Mouse (Mus musculus): ENCODE measurements around the gene Gabarapl1.

Gabarapl1 gene

DNA sequence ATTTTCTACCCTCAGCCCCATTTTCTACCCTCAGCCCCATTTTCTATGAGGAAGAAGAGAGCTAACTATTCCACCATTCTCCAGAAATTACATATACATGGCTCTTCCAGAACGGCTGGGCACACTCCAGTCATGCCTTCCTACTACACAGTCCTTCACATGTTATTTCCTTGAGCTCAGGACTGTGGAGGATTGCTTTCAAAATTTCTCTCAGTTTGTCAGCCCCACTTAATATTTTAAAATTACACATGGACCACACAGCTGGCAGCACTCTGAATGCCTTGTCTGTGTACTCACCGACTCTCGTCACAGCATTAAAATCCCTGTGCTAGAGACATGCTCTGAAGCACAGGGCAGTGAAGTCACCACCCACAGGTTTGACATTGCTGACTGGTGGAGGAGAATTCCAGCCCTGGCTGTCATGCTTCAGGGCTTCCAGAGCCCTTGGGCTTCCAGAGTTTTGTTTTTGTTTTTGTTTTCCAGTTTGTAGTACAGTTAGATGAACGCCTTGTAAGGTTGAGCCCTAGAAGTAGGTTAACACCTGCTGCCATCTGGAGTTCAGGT, 1.7 kb downstream of the Gabarapl1 start:
- DNase-seq (ENCODE audit: extremely low spot score, low read depth, low spot score), result no peak

DNA sequence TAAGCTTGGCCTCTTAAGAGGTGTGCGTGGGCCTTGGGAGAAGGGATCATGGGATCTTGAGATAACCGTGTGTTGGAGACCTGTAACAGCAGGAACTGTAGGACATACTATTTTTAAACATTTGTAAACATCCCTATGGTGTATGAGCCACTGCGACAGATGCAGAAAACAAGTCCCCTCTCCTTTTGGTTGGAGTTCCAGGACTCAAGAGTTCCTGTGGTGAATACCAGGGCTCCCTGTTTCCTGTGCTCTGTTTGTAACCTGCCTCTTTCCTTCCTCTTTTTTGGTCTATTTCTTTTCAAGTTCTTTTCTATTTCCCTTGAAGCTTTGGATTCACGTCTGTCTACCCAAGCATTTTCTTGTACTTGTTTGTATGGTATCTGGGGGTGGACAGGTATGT, 2.8 kb downstream of the Gabarapl1 start:
- DNase-seq (ENCODE audit: extremely low spot score, low read depth, low spot score), result no peak

DNA sequence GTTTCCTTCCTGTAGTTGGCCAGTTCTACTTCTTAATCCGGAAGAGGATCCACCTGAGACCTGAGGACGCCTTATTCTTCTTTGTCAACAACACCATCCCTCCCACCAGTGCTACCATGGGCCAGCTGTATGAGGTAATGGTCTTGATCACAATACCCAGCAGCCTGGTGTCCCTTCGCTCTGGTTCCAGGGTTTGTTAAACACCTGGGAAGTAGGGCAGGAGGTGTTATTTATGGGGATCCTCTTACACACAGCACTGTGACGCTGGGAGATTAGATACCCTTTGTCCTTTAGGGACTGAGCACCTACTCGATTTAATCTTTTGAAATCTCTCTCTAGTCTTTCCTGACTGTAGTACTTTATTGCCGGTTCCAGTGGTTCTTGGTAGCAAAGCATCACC, 5.6 kb downstream of the Gabarapl1 start:
- DNase-seq (ENCODE audit: extremely low spot score, low read depth, low spot score), result no peak

DNA sequence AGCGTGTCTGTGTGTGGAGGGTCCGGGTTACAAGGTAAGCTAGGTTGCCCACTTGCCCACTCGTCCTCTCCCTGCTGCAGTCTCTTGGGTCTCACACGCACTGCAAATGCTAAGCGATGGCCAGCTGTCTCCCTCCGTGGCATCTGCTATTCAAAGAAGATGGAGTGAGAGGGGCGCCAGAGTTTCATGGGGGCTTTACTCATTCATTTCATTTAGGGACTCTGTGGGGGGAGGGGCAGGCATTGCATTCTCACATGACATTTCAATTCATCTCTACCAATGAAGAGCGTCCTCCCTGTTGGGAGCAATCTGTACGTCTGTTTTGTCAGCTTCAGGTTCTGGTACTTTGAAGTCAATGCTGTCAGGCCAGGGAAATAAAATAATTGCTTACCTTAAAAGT, 9.0 kb downstream of the Gabarapl1 start:
- no peak for DNase-seq (ENCODE audit: extremely low spot score, low read depth, low spot score)

GRCm38 (mm10) chr6:129542540-129542939, 9.6 kb downstream of the Gabarapl1 start:
- no peak for DNase-seq (ENCODE audit: extremely low spot score, low read depth, low spot score)

DNA sequence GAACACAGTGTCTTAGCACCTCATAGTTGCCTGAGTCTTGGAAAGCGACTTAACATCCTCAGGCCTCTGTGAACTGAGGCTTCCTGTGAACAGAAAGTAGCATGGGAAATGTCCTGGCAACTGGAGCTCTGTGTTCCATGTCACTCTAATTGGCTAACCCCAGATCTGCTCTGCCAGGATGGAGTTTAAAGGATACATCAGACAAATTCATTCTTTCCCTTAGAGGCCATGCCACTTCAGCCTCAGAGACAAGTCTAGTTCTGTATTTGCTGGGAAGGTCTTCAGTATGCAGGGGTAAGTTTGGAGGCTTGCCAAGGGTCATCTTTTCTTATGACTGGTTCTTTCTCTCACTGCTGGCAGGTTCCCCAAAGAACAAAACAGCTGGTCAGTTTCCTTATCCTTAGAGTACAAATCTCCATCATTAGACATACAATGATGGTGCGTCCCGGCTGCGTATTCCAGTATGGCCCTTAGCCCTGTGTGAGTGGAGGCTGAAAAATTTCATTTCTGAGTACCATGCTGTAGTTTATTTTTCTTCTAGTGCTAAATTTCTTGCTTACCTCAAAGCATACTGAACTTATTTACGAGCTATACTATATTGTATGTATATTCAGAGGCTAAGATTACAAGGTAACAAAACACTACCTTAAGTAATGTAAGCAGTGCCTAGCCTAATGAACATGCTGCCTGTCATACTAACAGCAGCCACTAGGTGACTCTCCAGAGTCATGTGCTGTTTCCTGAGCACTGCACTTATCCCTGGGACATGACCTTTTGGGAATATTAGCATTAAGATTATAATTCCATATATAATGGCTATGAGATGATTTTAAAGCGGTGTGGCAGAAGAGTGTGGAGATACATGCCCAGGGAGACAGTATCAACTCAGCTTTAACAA, 11.0 kb downstream of the Gabarapl1 start:
- DNase-seq (ENCODE audit: extremely low spot score, low read depth, low spot score), result peak; percentile 47

DNA sequence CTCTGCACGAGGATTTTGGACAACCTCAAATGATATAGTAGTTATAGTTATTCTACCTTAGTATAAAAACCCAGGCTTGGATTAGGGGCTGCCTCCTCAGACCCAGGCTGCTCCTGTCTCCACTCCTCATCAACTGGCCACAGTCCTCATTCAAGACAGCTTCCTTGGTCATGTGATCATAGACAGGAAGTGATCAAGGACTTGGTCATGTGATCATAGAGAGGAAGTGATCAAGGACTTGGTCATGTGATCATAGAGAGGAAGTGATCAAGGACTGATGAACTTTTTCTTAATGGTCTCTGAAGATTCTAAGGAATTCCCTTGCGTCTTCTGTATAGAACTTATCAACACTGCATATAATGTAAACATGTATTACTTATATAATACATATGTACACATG, 14.3 kb downstream of the Gabarapl1 start:
- DNase-seq (ENCODE audit: extremely low spot score, low read depth, low spot score), result no peak

DNA sequence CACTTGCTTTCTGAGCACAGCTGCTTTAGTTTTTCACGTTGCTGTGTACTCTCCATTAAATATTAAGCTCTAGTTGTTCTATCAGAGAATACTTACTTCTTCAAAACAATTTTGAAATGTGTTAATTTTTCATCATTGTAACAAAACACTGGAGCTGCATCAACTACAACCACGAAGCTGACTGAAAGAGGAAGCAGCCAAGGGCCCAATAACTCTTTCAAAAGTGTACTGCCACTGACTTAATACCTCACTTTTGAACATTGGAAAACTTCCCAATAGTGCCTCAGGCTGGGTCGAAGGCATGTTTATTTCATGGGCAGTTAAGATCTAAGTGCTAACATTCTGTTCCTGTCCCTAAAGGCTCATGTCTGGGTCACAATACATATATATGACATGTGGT, 15.0 kb downstream of the Gabarapl1 start:
- no peak for DNase-seq (ENCODE audit: extremely low spot score, low read depth, low spot score)

DNA sequence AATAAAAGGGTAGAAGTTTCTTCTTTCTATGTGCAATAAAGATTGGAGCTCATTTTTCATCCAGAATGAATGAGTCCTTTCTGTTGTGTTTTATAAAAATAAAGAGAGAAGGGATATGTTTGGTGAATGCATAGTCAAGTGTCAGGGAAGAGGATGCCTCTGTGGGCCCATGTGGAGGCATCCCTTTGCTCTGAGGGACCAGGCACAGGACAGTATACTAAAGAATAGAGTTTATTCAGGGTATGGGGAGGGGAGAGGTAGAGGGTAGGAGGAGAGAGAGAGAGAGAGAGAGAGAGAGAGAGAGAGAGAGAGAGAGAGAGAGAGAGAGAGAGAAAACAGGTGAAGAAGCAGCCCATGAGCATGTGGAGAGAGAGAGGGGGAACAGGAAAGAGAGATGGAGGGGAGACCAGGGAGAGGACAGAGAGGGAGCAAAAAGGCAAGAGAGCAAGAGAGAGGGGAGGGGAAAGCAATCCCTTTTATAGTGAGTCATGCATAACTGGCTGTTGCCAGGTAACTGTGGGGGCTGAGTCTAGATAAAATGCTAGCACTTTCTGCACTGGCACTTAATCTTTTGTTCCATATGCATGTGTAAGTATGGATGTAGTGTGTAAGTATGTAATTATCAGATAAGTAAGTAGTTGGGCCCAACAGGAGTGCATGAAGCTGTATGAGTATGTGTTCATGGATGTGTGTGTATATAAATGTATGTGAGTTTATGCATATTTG, 24.5 kb downstream of the Gabarapl1 start:
- DNase-seq (ENCODE audit: extremely low spot score, low read depth, low spot score), result no peak

DNA sequence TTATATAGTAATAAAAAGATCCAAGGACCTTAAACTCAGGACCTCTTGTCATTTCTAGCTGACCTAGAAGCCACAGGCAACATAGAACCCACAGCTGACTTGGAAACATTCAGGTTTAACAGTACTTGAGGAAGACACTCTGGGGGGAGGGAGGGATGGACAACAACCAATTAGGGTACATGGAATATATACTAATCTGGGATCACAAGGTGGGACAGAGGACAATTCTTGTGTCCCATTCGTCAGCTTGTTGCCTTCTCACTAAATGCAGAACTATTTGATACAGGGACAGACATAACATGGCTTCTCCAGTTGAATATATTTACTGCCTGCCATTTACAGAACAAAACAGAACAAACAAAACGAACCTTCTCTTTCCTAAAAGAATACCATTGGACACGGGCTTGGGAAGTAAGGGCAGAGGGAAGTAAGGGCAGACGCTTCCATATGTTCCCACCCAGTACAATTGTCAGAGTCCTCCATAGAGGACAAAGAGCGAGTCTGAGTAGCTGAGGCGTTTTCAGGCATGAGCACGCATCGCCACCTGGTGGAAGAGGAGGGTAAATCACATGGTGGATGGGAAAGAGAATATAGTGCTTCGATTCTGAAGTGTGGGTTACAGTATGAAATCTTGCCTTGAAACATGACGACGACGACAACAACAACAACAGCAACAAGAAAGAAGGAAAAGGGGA, 26.1 kb downstream of the Gabarapl1 start:
- DNase-seq (ENCODE audit: extremely low spot score, low read depth, low spot score), result peak; percentile 50

DNA sequence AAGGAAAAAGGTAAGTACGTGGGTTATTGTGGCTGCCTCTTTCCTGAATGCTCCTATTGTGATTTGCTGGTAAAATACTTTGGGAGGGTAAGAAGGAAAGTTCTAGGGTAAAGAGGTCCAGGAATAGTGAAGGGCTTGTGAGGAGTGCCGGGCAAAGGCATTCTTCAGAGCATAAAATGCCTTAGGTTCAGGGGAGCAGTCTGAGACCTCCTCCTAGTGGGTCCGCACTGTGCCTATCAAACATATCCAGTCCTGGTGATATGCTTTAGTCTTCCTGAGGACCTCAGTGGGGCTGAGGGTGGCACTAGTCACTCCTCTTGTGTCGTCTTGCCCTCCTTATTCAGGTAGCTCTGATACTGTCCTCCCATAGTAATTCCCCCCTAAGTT, 26.7 kb downstream of the Gabarapl1 start:
- no peak for DNase-seq (ENCODE audit: extremely low spot score, low read depth, low spot score)

GRCm38 (mm10) chr6:129565257-129565656, 32.3 kb downstream of the Gabarapl1 start:
- DNase-seq (ENCODE audit: extremely low spot score, low read depth, low spot score), result no peak

- no peak for DNase-seq (ENCODE audit: extremely low spot score, low read depth, low spot score)
Measured at GRCm38 (mm10) chr6:129575315-129575714, 42.4 kb downstream of the Gabarapl1 start.

- DNase-seq (ENCODE audit: extremely low spot score, low read depth, low spot score), result no peak
Measured at GRCm38 (mm10) chr6:129577605-129578004, 44.6 kb downstream of the Gabarapl1 start, which contains the start of gene Klre1. Gene Klre1 (plus strand): TSS chr6:129577905.

- DNase-seq (ENCODE audit: extremely low spot score, low read depth, low spot score), result no peak
Measured at GRCm38 (mm10) chr6:129581274-129581673, 48.3 kb downstream of the Gabarapl1 start.

GRCm38 (mm10) chr6:129581896-129582295, 48.9 kb downstream of the Gabarapl1 start:
- DNase-seq (ENCODE audit: extremely low spot score, low read depth, low spot score), result no peak

GRCm38 (mm10) chr6:129583014-129583413, 50.1 kb downstream of the Gabarapl1 start:
- DNase-seq (ENCODE audit: extremely low spot score, low read depth, low spot score), result no peak

DNA sequence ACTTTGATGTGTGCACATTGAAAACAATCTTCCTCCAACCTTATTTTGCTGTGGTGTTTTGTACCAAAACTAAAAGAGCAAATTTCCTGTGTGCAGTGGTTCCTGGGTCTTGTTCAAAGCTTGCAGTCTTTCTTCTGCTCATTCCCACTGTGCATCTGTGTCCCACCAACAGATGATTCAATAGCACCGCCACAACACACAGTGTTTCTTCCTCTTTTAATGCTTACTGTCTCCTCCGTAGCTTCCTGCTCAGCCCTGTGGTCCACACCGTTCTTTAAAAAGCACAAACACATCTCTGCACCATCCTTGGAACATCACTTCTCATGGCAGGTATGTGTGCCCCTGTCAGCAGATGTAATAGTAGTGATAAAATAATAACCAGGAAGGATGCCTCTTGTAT, 58.5 kb downstream of the Gabarapl1 start, which contains the start of gene Klrd1:
TSS of gene Klrd1 (plus strand) at position 275 of the 400 bp plus-strand sequence.
- no peak for DNase-seq (ENCODE audit: extremely low spot score, low read depth, low spot score)

Data from hindlimb bud, embryonic 11.5 days (tissue).